Mouse (Mus musculus) CH12F3 (cell line): Measurements from ENCODE around the gene Ccdc87.
"Not testable (repeated sequence)": the region's sequence is repeated elsewhere in the genome, so short reads cannot be mapped to it uniquely, and the experiment has no call there.

Experiments
- in situ Hi-C: fragments of 300-500 bp; cut with MboI; formaldehyde crosslinking; loops from 2 replicates; pipeline ENCODE4 v1.14.3; 2020; ENCODE audit warnings: low sequenced_read_pairs

The Ccdc87 gene

GRCm38 (mm10) chr19:4839149-4839548, at the start of gene Ccdc87, which contains the start of gene Ccs:
Gene Ccdc87 (plus strand): TSS chr19:4839366.
Gene Ccs (minus strand): TSS chr19:4839332.
- in situ Hi-C loops: no loop called here

GRCm38 (mm10) chr19:4793281-4793830, 45.8 kb upstream of the Ccdc87 start:
- in situ Hi-C loops: no loop called here

GRCm38 (mm10) chr19:4793831-4794422, 45.2 kb upstream of the Ccdc87 start, which contains the start of gene Rbm4:
Gene Rbm4 (minus strand): TSS chr19:4793901.
- in situ Hi-C loops: no loop called here

GRCm38 (mm10) chr19:4795929-4796328, 43.2 kb upstream of the Ccdc87 start:
- in situ Hi-C loops: no loop called here

DNA sequence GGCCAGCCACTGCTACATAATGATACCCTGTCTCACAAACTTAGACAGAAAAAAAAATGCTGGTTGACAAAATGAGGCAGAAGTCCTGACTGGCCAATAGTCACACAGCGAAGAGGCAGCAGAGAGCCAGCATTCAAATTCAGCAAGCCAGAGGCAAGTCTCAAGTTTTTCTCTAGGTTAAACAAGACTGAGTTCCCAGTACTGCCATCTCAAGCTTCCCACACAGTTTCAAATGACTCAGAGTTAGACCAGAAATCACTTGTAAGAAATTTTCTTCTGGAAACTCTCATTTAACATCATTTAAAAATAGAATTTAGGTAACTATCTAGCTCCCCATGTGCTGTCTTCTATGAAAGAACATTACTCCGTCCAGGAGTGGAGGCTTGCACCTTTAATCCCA, 41.3 kb upstream of the Ccdc87 start:
- in situ Hi-C loops: no loop called here

DNA sequence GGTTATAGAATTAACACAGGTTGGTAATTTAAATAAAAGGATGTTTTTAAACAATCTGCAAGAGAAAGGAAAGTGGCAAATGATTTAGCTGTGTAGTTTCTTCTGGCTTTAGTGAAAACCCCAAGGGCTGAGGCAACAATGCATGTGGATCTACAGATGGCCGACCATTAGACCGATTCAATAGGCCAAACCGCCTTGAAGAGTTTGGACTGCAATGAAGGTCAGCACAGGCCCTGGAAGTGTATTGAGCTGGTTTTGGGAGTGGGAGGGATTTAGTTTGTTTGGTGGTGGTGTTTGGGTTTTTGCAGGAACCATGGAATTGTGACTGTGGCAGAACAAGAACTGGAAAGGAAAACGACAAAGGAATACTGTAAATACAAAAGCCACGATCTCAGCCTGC, 40.1 kb upstream of the Ccdc87 start:
- in situ Hi-C loops: no loop called here

DNA sequence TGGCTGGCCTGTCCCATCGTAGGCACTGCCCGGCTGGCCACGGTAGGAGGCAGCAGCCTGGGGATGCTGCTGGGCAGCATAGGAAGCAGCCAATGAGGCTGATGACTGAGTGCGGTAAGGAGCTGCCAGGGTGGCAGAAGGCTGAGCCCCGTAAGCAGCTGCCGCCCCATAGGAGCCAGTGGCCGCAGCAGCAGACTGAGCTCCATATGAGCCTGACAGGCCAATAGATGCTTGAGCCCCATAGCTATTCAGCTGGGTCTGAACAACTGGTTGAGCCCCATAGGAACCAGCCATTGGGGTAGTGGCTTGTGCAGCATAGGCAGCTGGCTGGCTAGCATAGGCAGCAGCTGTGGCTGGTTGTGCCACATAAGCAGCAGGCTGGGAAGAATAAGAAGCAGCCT, 36.5 kb upstream of the Ccdc87 start:
- in situ Hi-C loops: no loop called here

- in situ Hi-C loops: no loop called here
These were observed 35.9 kb upstream of the Ccdc87 start for GRCm38 (mm10) chr19:4803283-4803682.

DNA sequence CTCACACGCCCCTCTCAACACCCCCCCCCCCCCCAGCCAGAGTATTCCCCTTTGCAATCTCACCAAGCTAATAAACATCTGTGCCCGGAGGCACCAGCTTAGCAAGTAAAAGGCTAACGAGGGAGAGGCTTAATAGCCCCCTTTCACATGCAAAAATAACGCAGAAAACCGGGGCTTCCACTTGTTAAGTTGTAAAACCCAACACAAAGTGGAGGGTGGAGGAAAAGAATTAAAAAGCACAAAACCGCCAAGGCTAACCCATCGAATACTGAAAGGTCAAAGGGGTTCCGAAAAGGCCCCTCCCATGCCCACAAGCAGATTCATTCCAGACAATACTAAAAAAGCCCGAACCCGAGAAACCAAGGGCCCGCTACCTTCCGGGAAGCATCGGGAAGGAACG, 28.9 kb upstream of the Ccdc87 start:
- in situ Hi-C loops: no loop called here

- in situ Hi-C loops: no loop called here
These were observed 28.5 kb upstream of the Ccdc87 start for GRCm38 (mm10) chr19:4810746-4811062.

DNA sequence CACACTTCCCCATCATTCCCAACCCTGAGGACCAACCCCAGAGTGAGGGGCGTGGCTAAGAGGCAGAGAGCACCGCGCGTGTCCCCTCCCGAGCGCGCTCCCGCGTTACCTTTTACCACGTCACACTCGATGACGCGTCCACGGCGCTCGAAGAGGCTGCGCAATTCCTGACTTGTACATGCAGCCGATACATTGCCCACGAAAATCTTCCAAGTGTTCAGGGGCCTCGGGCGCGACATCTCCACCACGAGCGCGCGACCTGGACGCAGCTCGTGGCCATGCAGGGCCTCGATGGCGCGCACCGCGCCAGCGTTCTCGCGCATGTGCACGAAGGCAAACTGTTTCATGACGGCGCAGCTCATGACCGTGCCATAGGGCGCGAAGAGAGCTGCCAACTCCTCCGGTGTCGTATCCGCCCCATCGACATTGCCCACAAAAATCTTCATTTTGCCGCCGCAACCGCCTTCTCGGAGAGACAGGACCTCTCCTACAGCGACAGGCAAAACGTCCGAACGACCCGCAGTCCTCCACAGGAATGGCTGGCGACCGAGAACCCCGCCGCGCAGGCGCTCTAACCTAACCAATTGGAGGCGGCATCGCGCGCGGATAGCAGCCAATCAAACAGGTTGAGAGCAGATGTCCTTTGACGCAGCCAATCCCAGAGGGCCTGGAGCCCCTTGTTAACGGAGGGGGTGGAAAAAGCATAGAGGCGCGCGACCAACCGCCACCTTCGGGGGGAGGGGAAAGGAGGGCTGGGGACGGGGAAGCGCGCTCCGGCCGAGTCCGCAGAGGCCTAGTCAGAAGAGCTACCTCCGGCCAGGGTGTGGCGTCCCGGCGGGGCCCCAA, 27.9 kb upstream of the Ccdc87 start, which contains the start of the genes Gm21992 and Rbm14:
Gm21992 (minus strand) TSS at position 550 of the 846 bp plus-strand sequence.
Rbm14 (minus strand) TSS at position 572 of the 846 bp plus-strand sequence.
- in situ Hi-C loops: no loop called here

DNA sequence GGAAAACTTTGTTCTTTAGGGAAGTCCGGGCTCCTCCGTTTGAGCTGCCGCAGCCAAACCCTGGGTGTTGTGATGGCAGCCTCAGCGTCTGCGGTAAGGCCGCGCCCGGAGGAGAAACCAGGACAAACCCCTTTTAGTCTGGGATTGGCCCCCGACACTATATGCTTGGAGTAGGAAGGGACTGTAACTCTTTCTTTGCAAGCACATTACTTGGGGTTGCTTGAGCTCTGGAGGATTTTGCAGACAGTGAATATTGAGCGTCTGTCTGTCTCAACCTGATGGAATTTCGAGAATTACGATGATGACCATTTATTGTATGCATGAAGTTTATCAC, 27.3 kb upstream of the Ccdc87 start:
- in situ Hi-C loops: no loop called here

- in situ Hi-C loops: not testable (repeated sequence)
These were observed 26.7 kb upstream of the Ccdc87 start for GRCm38 (mm10) chr19:4812334-4812949.

DNA sequence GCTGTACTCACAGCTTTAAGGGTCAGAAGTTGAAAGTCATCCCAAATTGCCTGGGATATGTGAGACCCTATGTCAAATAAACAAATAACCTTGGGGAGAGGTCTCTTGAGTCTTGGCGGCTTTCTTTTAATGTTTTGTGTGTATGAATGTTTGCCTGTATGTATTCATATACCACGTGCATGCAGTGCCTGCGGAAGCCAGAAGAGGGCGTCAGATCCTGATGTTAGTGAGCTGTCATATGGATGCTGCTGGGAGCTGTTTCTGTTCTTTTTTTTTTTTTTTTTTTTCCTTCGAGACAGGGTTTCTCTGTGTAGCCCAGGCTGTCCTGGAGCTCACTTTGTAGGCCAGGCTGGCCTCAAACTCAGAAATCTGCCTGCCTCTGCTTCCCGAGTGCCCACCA, 26.2 kb upstream of the Ccdc87 start:
- in situ Hi-C loops: no loop called here

- in situ Hi-C loops: no loop called here
These were observed 21.9 kb upstream of the Ccdc87 start for GRCm38 (mm10) chr19:4817182-4817835.

DNA sequence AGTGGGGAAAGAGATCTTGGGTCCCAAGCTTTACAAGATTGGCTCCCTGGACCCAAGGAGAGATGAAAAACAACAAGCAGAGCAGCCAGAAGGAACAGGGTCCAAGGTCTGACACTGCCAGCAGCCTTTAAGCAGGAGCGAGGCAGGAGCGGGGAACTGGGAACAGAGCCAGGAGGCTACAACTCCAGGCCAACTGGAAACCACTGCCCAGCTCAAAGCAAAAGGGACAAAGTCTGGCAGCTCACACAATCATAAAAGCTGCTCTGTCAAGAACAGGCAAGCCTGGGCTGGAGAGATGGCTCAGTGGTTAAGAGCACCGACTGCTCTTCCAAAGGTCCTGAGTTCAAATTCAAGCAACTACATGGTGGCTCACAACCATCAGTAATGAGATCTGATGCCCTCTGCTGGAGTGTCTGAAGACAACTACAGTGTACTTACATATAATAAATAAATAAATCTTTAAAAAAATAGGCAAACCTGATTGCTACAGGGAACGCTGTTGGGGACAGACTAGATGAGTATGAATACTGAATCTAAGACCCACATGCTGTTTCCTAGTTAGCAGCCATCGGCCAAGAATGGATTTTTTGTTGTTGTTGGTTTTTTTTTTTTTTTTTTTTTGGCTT, 18.4 kb upstream of the Ccdc87 start:
- in situ Hi-C loops: no loop called here

GRCm38 (mm10) chr19:4828444-4829114, 10.6 kb upstream of the Ccdc87 start:
- in situ Hi-C loops: no loop called here

DNA sequence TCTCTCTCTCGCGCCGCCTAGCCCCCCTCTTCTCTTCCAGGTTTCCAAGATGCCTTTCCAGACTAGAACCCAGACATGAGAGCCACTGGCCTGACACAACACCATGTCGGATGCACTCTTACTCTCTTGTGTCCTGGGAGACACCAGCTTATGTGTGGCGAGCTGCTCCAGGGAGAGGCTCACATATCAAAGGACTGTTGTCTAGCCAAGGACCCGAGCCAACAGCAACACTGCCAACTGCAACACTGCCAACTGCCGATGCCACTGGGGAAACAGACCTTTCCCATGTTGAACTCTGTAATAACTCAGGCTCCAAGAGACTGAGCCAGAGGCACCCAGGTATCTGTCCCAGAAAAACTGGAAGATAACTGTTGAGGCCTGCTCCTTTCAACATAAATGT, 10.0 kb upstream of the Ccdc87 start:
- in situ Hi-C loops: no loop called here

GRCm38 (mm10) chr19:4833977-4834376, 5.2 kb upstream of the Ccdc87 start:
- in situ Hi-C loops: no loop called here

DNA sequence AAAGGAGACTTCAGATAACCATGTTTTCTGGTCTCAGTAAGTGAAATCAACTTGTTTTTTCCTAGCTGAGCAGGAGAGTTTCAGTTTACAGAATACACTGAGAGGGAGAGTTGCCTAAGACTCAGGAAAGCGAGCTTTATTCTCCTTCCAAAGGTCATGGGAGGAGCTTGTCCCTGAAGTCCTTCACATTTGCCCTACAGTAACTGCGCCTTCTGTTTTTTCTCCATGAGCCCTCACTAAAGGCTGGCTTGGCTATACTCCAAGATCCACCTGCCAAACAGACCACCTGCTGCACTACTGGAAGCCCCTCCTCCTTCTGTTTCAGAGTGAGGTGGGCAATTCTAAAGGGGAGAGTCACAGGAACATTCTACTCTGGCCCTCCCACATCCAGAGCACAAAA, 3.1 kb upstream of the Ccdc87 start:
- in situ Hi-C loops: no loop called here
